Mouse (Mus musculus) liver, embryonic 16.5 days (tissue): ENCODE measurements around the gene Filip1l. TPM values are rescaled to one million over a fixed set of nuclear protein-coding genes. Genes with fewer than 3 reads are reported as not detected.

ENCODE experiments used
- ATAC-seq: fragments of 200-750 bp; cut with Nextera tagmentation; 2 replicates; pipeline ENCODE4 v1.8.0; 2017; ENCODE audit warnings: low read depth, mild to moderate bottlenecking, moderate number of reproducible peaks, moderate library complexity
- H3K27ac ChIP-seq: fragments of 300-500 bp; sonication (generic); 2 replicates; pipeline ENCODE4 v1.5.1; 2014; ENCODE audit warnings: mild to moderate bottlenecking, low read length
- H3K27me3 ChIP-seq: fragments of 300-500 bp; sonication (generic); 2 replicates; pipeline ENCODE4 v1.6.1; 2014; ENCODE audit warnings: low read depth, low read length, mixed read lengths; ENCODE audit not compliant: control insufficient read depth, insufficient read depth
- H3K36me3 ChIP-seq: fragments of 300-500 bp; sonication (generic); 2 replicates; pipeline ENCODE4 v1.6.1; 2014; ENCODE audit warnings: mild to moderate bottlenecking; ENCODE audit not compliant: control insufficient read depth, insufficient read depth
- H3K4me1 ChIP-seq: fragments of 300-500 bp; sonication (generic); 2 replicates; pipeline ENCODE4 v1.6.1; 2014; ENCODE audit warnings: low read depth, low read length, mixed read lengths; ENCODE audit not compliant: control insufficient read depth
- H3K4me2 ChIP-seq: fragments of 300-500 bp; sonication (generic); 2 replicates; pipeline ENCODE4 v1.6.1; 2014; ENCODE audit warnings: low read depth, low read length, mixed read lengths
- H3K4me3 ChIP-seq: fragments of 300-500 bp; sonication (generic); 2 replicates; pipeline ENCODE4 v1.5.1; 2014; ENCODE audit warnings: low read depth, mild to moderate bottlenecking, low read length
- H3K9ac ChIP-seq: fragments of 300-500 bp; sonication (generic); 2 replicates; pipeline ENCODE4 v1.6.1; 2014; ENCODE audit warnings: low read depth, low read length
- H3K9me3 ChIP-seq: fragments of 300-500 bp; sonication (generic); replicated peaks from 2 replicates; pipeline ENCODE4 v1.6.1; 2016; ENCODE audit warnings: low read length; ENCODE audit not compliant: control insufficient read depth
- WGBS: fragments of 180-500 bp; shearing (Covaris S2); extraction: QIAGEN DNeasy Blood & Tissue Kit; methylation state at CpG from one replicate; pipeline ENCODE4 v1.1.7; 2014; ENCODE audit not compliant: insufficient replicate concordance; 5-methylcytosine and 5-hydroxymethylcytosine counted together
- polyA plus RNA-seq: library from polyadenylated mRNA; unstranded; fragments of >200 nt; fragmentation: Nextera tagmentation; extraction: Ambion mirVana; gene quantifications from 2 replicates; pipeline ENCODE4 v1.2.1, GENCODE M21; 2015

Gene Filip1l
- polyA plus RNA-seq, 1 experiment from 2014 or later: 5.0 TPM

DNA sequence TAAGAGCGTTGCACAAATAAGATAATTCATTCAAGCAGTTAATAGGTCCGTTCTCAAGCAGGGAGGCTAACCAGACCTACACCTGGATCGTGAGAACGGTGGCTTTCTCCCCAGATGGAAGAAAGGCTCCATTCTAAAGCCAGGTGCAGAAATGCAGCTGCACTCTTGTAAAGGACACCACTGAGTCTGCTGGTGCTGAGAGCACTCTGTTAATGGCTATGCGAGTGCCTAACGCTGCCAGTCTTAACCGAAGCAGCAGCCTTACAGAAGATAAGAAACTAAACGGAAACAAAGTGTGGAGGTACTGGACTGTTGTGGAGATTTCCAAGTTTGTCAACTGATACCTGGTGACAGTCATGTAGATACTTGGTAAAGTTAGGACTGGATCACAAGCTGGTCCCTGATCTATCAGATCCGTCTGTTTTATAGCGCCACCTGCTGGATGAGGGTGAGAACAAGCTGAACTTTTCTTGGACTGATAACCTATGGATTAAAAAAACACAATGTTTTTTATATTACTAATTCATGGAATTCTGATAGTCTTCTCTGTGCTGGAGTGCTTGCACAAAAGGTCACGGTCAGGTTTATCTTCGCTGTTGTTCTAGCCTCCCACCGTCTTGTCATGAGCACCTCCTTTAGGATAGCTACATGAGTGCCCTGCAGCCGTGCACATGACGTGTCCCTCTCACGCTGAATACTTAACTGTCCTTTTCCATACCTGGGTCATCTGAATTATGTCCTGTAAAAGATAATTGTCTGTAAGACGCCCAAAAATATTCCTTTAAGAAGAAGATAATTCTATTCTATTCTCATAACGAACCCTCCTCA lies 45.7 kb downstream of the Filip1l start:
- Histone ChIP-seq H3K27ac (no peak overlapping the region), H3K4me3 (no peak overlapping the region), H3K9ac (no peak overlapping the region), H3K27me3 (no peaks in the 10 kb centered on the region), H3K4me2 (no peak overlapping the region), H3K4me1 (no peaks in the 10 kb centered on the region), H3K9me3 (no peaks in the 10 kb centered on the region), H3K36me3 (no peaks in the 10 kb centered on the region)
- 55% methylated on average over 18 of the region's 18 CpGs for WGBS
- ATAC-seq: no peak

- Histone ChIP-seq H3K27ac (no peak overlapping the region), H3K4me2 (no peak overlapping the region), H3K27me3 (no peaks in the 10 kb centered on the region), H3K4me3 (no peak overlapping the region), H3K9ac (no peak overlapping the region), H3K4me1 (no peaks in the 10 kb centered on the region), H3K36me3 (no peaks in the 10 kb centered on the region), H3K9me3 (no peaks in the 10 kb centered on the region)
- 55% methylated on average over 10 of the region's 10 CpGs for WGBS
- no peak for ATAC-seq
These were observed 46.7 kb downstream of the Filip1l start for GRCm38 (mm10) chr16:57399566-57399965.

DNA sequence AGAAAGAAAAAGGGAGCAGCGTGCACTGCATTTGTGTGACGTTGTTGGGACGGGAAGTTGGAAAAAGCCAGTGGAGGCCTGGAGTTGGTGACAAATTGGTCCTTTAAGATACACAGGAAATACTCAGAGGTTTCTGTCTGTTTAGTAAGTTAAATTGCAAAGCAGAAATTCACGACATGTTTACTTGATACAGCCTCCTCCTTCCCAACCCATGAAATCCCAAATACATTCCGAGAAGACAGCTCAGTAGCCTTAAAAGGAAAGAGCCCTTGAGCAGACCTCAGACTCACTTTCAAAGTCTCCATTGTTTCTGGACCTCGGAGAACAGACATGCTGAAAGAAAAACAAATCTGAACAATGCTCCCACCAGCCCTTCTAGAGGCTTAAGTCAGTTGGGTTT lies 48.8 kb downstream of the Filip1l start:
- Histone ChIP-seq H3K9ac (no peak overlapping the region), H3K4me2 (no peak overlapping the region), H3K27ac (no peak overlapping the region), H3K27me3 (no peaks in the 10 kb centered on the region), H3K36me3 (no peaks in the 10 kb centered on the region), H3K9me3 (no peaks in the 10 kb centered on the region), H3K4me3 (no peak overlapping the region), H3K4me1 (no peaks in the 10 kb centered on the region)
- no peak for ATAC-seq
- 47% methylated on average over 6 of the region's 6 CpGs for WGBS

DNA sequence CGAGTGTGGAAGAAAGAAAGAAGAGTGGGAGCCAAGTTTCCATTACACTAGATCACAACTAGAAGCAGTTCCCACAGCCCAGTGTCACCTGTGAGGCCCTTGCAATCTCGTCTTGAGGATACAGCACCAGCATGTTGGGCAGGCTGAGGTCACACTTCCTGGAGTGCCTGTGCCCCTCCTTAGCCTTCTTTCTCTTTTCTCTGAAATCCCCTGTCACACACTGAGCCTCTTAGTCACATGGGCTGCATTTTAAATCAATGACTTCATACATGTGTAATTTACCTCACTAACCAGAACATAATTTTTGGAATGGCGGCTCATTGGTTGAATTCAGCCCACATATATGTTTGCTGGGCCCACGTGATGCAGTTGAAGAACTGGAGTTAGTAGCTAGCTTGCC lies 50.0 kb downstream of the Filip1l start:
- H3K9me3 ChIP-seq: no peaks in the 10 kb centered on the region
- H3K27me3 ChIP-seq: no peaks in the 10 kb centered on the region
- H3K36me3 ChIP-seq: no peaks in the 10 kb centered on the region
- H3K4me1 ChIP-seq: no peaks in the 10 kb centered on the region
- no peak overlapping the region for H3K4me3 ChIP-seq
- no peak overlapping the region for H3K27ac ChIP-seq
- WGBS: 65% methylated on average over 4 of the region's 4 CpGs
- no peak overlapping the region for H3K9ac ChIP-seq
- H3K4me2 ChIP-seq: no peak overlapping the region
- no peak for ATAC-seq

- Histone ChIP-seq H3K4me1 (no peaks in the 10 kb centered on the region), H3K4me3 (no peak overlapping the region), H3K9me3 (no peaks in the 10 kb centered on the region), H3K9ac (no peak overlapping the region), H3K27me3 (no peaks in the 10 kb centered on the region), H3K36me3 (no peaks in the 10 kb centered on the region), H3K27ac (no peak overlapping the region), H3K4me2 (no peak overlapping the region)
- 71% methylated on average over 5 of the region's 5 CpGs for WGBS
- no peak for ATAC-seq
These were observed 50.9 kb downstream of the Filip1l start for GRCm38 (mm10) chr16:57403825-57404224.

DNA sequence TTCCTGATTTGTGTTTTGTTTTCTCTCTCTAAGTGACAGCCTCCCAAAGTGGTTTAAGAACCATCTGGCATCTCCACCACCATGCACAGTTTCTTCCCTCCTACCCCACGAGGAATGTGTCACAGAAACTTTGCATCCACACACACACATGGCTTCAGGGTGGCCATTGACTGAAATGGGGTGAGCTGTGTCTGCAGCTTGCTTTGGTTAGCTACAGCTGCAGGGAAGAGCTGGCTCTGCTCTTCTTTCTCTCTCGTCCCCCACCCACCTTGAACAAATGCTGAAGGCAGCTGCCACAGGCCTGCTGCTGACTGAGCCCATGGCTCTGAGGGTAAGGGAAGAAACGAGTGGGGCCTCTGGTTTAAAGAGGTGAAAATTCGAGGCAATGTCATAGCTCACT lies 59.9 kb downstream of the Filip1l start:
- 40% methylated on average over 4 of the region's 4 CpGs for WGBS
- H3K36me3 ChIP-seq: no peaks in the 10 kb centered on the region
- ATAC-seq: no peak
- H3K9me3 ChIP-seq: no peaks in the 10 kb centered on the region
- H3K4me2 ChIP-seq: no peak overlapping the region
- H3K4me1 ChIP-seq: no peaks in the 10 kb centered on the region
- H3K9ac ChIP-seq: no peak overlapping the region
- no peaks in the 10 kb centered on the region for H3K27me3 ChIP-seq
- H3K27ac ChIP-seq: no peak overlapping the region
- no peak overlapping the region for H3K4me3 ChIP-seq

DNA sequence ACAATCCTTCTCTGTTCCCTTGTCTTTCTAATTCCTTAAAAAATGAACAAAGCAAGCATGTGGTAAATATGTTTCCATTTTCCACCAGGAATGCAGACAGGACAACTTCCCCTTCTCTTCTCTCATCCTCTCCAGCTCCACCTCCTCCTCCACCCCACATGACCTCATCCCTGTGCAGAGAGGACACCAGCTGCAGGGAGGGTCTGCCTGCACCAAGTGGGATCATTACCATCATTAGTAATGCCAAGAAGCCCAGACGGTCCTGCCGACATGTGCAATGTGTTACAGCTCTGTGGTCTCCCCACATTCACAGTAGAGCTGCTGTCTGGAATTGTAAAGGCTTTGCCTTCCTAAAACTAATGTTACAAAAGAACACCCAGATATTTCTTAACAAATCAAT lies 63.2 kb downstream of the Filip1l start:
- no peak overlapping the region for H3K4me3 ChIP-seq
- no peaks in the 10 kb centered on the region for H3K9me3 ChIP-seq
- H3K4me1 ChIP-seq: no peaks in the 10 kb centered on the region
- no peaks in the 10 kb centered on the region for H3K36me3 ChIP-seq
- H3K9ac ChIP-seq: no peak overlapping the region
- no peak overlapping the region for H3K27ac ChIP-seq
- ATAC-seq: no peak
- no peaks in the 10 kb centered on the region for H3K27me3 ChIP-seq
- 72% methylated on average over 2 of the region's 2 CpGs for WGBS
- H3K4me2 ChIP-seq: no peak overlapping the region

- H3K4me1 ChIP-seq: no peaks in the 10 kb centered on the region
- no peak overlapping the region for H3K4me3 ChIP-seq
- H3K4me2 ChIP-seq: no peak overlapping the region
- H3K27me3 ChIP-seq: no peaks in the 10 kb centered on the region
- no peak overlapping the region for H3K27ac ChIP-seq
- H3K9me3 ChIP-seq: no peaks in the 10 kb centered on the region
- 69% methylated on average over 9 of the region's 9 CpGs for WGBS
- H3K36me3 ChIP-seq: no peaks in the 10 kb centered on the region
- ATAC-seq: no peak
- no peak overlapping the region for H3K9ac ChIP-seq
These were observed 64.1 kb downstream of the Filip1l start for GRCm38 (mm10) chr16:57417017-57417416.

DNA sequence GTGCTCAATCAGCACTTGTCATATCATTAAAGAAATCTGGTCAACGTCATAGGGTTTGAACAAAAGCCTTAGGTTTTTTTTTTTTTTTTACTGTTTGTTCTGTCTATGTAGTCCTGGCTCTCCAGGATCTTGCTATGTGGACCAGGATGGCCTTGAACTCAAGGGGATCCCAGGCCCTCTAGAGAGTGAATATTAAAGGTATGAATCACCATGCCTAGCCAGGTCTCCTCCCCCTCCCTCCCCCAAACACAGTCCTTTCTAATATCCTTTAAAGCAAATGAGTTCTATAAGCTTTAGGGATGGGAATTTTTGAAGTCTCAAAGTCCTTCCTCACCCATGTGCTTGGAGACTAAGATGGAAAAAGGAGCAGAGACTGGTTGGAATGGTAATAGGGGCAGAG lies 65.1 kb downstream of the Filip1l start:
- no peaks in the 10 kb centered on the region for H3K36me3 ChIP-seq
- H3K27me3 ChIP-seq: no peaks in the 10 kb centered on the region
- no peaks in the 10 kb centered on the region for H3K9me3 ChIP-seq
- no peak overlapping the region for H3K4me2 ChIP-seq
- no peaks in the 10 kb centered on the region for H3K4me1 ChIP-seq
- WGBS: 67% methylated on average over 1 of the region's 1 CpGs
- ATAC-seq: no peak
- H3K9ac ChIP-seq: no peak overlapping the region
- H3K27ac ChIP-seq: no peak overlapping the region
- H3K4me3 ChIP-seq: no peak overlapping the region
